Mouse (Mus musculus): Measurements from ENCODE around the gene Abca13.
"Not testable (repeated sequence)": the region's sequence is repeated elsewhere in the genome, so short reads cannot be mapped to it uniquely, and the experiment has no call there.

Abca13 gene

DNA sequence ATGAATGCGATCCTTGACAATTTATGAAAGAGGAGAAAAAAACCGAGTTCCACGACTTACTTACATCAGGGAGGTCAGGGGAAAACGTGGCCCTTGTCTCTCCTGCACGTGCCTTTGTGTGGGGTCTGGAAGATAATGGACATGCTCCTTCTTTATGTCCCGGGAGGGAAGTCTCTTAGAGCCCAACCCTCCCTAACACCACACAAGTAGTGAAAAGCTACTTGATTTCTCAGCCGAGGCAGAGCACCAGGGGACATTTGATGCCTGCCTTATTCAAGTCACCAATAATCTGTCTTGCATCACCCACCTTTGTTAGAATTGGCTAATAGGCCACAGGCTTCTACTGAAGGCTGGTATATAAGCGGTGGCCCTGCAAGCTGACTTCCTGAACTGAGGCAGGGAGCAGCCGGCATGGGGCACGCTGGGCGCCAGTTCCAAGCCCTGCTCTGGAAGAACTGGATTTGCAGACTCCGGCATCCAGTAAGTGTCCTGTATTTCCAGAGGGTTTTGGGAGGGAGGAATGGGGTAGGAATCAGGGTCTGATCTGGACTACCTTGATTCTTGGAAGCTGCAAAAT, at the start of gene Abca13:
Gene Abca13, plus strand, starts transcription at position 388 of the 577 bp plus-strand sequence.
- peak; percentile 6 for DNase-seq (ENCODE audit: low spot score)

DNA sequence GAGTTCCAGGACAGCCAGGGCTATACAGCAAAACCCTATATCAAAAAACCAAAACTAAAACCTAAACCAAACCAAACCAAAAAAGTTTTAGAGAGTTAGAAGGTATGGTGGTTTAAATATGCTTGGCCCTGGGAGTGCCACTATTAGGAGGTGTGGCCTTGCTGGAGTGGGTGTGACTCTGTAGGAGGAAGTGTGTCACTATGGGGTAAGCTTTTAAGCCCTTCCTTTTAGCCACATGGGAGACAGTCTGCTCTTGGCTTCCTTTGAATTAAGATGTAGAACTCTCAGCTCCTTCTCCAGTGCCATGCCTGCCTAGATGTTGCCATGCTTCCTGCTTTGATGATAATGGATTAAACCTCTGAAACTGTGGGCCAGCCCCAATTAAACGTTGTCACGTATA, 46.6 kb upstream of the Abca13 start:
- no peak for DNase-seq (ENCODE audit: low spot score)

DNA sequence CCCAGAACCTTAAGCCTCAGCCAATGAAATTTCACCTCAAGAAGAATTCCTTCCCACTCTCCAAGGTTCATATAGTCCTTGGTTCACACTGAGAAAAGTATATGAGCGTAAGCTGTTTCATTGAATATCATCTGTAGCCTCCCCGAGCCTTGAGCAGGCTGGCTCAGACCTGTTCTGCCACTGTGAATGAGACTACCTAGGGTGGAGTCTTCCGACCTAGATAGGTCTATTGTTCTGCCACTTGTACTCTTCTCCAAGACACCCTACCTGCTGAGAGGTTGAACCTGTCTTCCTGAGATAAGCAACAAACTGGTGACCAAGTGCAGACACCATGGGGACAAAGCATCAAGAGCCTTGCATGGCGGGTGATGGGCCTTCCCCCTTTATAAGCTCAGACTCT, 45.6 kb upstream of the Abca13 start:
- no peak for DNase-seq (ENCODE audit: low spot score)

DNA sequence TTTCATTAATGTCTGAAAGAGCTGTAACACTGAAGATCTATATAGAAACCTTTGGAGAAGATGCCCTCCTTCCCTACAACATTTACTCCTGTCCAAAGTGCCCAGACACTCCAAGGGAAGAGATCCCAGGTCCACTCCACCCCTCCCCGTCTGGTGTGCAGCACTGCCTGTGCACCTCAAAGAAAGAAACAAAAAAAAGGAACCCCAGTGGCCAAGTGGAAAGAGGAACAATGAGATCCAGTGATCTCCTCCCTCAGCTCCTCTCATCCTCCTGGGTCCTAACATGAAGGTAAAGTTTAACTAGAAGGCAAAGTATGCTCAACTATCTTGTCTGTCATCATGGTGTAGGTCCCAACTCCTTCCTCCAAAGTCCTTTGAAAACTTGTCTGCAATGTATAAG, 45.1 kb upstream of the Abca13 start:
- no peak for DNase-seq (ENCODE audit: low spot score)

DNA sequence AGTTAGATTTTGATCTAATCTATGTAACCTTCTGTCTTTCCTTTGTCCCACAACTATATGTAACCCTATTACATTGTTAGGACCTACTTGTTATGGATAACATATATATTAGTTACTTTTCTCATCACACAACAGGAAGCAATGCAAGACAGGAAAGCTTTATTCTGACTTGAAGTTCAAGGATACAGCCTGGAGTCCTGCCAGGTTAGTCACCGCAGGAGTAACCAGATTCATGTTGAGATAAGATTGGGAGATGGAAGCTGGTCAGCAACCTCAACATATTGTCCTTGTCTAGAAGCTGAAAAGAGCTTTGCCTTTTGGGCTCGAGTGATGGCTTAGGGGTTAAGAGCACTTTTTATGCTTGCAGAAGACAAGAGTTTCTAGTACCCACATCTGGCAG, 43.5 kb upstream of the Abca13 start:
- DNase-seq (ENCODE audit: low spot score), result no peak

DNA sequence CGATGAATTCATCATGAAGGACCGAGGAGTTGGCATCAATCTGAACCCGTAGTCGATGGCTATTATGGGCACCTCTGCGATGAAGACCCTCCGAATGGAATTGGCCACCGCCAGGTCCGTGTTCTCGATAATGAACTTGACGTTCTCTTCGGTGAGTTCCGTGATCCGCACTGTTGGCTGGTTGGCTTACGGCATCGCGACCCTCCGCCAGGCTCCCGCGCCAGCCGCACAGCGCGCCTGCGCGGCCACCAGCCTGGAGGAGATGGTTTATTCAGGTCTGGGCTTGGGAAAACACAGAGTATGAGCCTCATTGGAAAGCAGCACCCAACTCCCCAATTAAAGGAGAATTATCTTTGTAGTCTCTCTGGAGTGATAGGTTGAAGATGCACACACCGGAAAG, 41.3 kb upstream of the Abca13 start:
- not testable (repeated sequence) for DNase-seq (ENCODE audit: low spot score)

DNA sequence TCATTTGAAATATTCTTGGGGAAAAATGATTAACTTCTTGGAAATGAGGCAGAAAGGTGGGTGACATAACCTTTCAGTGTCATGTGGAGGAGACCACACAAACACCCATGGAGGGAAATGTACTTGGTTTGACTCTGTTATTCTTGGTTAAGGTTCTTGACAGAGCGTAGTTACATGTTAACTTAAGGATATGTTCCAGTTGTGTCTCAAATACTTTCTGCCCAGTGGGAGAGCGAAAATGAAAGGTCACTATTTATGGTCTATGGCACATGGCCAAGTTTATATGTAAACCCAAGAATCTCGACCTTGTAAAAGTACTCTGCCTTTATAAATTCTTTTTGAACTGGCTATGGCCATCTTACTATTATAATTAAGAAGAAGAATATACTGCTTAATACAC, 31.8 kb upstream of the Abca13 start:
- no peak for DNase-seq (ENCODE audit: low spot score)

DNA sequence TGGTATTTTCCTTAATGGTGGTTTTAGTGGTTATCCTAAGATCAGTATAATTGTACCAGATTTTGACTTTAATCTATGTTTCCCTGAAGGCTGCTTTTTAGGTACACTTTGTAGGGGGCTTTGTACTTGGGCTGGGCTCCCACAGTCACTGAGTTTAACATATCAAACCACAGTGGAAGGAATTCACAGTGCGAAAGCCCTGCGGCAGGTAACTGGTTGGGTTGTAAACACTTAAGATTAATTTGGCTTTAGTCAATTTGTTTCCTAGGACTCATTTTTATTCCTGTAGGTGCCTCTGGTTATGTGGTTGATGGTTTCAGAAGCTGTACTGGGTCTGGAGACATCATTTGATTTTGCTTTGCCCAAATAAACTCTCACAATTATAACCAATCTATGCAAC, 24.4 kb upstream of the Abca13 start:
- DNase-seq (ENCODE audit: low spot score), result no peak

DNA sequence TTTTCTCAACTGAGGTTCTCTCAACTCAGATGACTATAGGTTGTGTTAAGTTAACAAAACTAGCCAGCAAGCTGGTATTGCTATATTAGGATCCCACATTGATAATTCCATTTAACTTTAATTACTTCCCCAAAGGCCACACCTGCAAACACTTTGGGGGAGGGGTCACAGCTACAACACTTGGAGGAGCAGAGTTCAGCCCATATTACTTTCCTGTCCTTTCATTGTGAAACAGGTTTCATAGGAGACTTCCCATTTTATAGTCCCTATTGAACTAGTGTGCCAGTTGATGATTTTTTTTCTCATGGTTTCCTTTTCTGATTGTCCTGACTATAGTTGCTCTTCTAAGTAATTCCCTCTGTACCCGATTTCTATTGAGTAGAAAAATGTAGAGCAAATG, 10.3 kb upstream of the Abca13 start:
- no peak for DNase-seq (ENCODE audit: low spot score)

DNA sequence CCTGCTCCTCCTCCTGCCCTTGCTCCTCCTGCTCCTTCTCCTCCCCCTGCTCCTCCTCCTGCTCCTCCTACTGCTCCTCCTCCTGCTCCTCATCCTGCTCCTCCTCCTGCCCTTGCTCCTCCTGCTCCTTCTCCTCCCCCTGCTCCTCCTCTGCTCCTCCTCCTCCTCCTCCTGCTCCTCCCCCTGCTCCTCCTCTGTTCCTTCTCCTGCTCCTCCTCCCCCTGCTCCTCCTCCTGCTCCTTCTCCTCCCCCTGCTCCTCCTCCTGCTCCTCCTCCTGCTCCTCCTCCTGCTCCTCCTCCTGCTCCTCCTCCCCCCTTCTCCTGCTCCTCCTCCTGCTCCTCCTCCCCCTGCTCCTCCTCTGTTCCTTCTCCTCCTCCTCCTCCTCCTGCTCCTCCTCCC, 2.3 kb upstream of the Abca13 start:
- DNase-seq (ENCODE audit: low spot score), result not testable (repeated sequence)

DNA sequence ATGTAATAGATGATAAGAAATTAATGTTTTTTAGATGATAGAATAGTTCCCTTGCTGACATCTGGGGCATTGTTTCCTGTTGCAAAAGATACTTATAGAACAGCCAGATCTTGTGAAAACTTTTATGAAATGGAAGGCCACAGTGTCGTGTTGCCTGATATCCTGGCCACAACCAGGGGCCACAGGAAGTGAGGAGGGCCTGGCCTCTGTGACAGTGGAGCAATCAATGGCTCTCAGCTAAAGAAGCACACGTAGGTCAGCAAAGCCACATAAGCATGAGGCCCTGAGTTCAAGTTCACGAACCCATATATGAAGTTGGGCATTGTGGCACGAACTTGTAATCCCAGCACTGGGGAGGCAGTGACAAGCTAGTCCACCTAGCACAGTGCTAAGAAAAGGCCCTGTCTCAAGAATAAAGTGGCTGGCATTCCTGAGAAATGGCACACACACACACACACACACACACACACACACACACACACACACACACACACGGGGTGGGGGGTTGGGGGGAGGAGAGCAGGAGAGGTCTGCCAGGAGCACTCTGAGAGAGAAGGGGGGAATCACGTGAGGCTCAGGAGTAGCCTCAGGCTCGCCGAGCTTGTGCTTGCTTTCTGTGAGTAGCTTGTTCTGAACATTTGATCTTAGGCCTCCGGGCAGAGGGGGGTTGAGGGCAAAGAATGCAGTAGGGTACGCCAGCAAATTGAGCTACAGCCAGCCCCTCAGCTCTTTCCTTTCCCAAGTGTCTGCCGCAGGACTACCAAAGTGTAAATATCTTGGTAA, 779 bp upstream of the Abca13 start:
- peak; percentile 60 for DNase-seq (ENCODE audit: low spot score)

DNA sequence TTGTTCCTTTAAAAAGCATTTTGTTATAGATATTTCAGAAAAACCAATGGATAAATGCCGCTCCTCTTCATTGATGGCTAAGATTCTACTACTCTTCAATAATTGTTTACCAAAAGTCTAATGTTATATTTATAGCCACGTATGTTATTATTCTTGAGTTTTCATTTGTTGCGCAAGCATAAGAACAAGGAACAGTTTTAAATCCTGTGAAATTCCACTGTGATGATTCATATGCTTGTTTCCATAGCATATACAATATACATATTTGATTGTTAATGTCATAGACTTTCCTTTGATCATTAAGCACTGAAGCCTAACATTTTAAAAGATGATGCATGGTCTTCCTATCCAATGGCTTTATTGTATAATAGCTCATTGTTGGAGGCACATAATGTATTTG, 3.1 kb downstream of the Abca13 start:
- DNase-seq (ENCODE audit: low spot score), result no peak

DNA sequence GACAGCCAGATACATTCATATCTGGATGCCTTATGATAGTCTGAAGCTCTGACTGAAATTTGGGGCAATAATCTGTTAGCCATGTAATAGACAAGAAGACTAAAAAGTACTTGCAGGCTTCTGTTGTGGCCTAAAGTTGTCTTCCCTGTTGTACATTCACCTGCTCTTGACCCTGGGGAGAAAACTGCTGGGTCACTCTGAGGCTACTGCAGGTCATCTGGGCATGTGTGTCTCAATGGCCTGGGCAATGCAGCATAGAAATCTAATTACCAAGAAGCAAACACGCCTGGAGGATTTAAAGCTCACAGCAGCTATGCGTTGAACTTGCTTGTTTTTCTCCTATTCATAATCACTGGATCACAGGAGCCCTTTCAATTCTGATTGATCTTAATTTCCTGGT, 8.1 kb downstream of the Abca13 start:
- DNase-seq (ENCODE audit: low spot score), result no peak

DNA sequence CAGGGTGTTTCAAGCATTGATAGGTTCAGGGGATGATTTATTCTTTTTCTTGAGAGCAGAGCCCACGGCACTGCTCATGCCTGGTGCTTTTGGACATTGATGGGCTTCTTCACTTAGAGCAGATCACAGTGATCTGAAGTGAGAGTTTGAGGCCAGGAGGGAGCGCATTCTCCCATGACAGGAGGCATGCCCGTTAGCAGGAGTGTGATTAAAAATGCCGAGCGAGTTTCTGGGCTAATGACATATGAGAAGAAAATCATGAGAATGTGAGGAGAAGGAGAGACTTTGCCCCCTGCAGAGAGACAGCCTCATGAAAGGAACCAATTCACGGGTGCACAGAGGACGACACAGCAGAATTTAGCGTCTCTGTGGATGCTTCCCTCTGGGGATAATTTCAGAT, 19.0 kb downstream of the Abca13 start:
- no peak for DNase-seq (ENCODE audit: low spot score)

DNA sequence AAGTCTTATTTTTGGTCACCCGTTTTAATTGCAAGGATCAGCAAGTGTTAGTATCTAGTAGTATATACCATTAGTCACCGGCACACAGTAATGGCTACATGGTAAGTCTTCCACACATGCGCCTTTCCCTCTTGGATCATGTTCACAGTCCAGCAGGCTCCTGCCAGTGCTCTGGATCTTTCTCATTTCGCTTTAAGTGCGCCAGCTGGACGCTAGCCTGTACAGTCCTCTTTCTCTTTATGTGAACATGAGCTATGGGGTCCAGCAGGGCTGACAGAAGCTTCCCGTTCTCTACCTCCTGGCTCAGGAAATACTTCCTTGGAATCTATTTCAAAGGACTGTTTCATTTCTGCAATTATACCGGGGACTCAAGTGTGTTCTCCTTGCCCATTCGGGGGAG, 21.8 kb downstream of the Abca13 start:
- DNase-seq (ENCODE audit: low spot score), result no peak

DNA sequence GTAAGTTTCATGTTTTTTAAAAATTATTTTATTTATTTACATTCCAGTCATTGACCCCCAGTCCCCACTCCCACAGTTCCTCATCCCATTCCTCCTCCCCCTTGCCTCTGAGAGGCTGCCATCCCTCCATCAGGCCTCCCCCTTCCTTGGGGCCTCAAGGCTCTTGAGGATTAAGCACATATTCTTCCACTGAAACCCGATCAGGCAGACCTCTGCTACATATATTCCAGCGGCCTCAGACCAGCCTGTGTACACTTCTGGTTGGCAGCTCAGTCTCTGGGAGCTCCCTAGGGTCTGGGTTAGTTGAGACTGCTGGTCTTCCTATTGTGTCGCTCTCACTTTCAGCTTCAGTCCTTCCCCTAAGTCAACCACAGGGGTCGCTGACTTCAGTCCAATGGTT, 24.5 kb downstream of the Abca13 start:
- peak; percentile 21 for DNase-seq (ENCODE audit: low spot score)

DNA sequence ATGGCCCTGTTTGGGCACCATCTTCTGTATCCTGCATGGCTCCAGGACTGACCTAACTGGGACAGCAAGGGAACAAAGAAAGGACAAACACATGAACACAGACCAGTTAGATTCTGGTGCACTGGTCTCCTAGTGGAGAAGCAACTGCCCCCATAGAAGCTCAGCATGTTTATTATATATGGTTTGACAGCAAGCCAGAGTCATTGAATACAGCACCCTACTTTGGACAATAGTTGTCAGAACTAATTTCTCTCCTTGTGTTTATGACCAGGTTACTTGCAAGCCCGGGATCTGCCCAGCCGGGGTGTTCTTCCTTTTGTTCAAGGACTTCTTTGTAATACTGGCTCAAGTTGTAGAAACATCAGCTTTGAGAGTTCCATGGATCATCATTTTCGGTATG, 28.8 kb downstream of the Abca13 start:
- DNase-seq (ENCODE audit: low spot score), result no peak

DNA sequence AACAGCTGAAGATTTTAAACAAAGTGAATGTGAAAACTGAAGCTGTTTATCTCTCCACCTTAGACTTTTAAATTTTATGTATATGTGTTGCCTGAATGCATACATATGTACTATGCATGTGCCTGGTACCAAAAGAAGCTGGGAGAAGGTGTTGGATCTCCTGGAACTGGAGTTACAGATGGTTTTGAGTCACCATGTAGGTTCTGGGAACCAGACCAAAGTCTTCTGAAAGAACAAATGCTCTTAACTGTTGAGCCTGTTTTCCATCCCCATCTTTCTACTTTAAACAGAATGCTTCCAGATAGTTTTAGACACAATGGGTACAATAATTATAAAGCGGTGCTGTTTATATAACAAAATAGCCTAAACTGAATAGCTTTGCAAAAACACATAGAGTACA, 29.9 kb downstream of the Abca13 start:
- DNase-seq (ENCODE audit: low spot score), result no peak

DNA sequence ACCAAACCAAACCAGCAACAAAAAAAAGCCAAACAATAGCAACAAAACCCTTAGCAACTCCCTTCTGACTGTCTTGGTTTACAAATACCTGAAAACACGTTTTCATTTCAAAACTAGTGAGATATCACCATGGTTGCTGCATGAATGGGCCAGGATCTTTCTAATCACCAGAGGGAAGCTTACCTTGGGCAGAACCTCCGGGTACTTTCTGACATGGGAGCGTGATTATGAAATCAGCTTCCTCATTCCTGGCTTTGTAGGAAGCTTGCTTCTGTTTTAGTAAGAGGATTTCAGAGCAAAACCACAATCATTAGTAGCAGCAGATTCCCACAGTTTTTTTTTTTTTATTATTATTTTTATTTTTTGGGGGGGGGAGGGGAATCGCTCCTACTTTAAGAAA, 34.7 kb downstream of the Abca13 start:
- DNase-seq (ENCODE audit: low spot score), result no peak

DNA sequence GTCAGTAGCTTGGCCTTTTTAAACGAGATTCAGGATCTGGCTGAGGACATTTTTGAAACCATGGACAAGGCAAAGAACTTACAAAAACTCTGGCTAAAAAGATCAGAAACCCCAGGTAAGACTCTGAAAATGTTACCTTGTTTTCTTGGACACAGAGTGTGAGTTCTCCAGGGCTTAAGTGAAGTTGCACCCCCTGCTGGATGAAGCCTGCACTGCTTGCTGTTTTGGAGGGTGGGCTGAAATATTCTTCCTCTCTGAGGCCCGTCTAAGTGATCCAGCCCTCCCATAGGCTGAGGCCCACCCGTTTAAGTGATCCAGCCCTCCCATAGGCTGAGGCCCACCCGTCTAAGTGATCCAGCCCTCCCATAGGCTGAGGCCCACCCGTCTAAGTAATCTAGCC, 57.9 kb downstream of the Abca13 start:
- not testable (repeated sequence) for DNase-seq (ENCODE audit: low spot score)

DNA sequence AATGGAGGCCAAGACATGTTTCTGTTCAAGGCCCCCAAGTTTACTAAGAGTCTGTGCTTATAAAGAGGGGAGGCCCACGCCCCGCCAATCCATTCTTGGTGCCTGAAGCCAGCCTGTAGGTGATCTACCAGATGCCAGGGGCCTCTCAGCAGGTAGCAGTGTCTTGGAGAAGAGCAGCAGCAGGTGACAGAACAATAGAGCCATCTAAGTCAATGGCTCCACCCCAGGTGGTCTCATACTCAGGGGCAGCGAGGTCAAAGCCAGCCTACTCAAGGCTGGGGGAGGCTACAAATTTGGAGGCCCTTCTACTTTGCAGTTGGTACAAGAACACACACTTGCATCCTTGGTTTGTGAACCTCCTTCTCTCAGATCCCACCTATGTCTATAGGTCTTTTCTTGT, 71.3 kb downstream of the Abca13 start:
- DNase-seq (ENCODE audit: low spot score), result not testable (repeated sequence)

DNA sequence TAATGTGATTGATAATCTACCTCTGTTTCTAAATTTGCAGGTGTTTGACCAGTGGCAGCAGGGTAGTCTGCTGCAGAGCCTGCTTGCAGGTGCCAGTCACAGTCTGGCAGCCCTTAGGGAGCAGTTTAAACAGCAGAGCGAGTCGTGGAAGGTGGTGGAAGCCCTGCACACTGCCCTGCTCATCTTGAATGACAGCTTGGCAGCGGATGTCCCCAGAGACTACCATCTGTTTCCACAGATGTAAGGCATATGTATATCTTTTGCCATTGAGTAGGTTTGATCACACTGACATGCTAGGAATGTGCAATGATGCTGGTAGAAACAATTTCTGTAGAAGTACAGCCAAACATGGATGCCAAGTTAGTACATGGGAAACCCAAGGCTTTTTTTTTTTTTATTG, 77.3 kb downstream of the Abca13 start:
- DNase-seq (ENCODE audit: low spot score), result no peak

DNA sequence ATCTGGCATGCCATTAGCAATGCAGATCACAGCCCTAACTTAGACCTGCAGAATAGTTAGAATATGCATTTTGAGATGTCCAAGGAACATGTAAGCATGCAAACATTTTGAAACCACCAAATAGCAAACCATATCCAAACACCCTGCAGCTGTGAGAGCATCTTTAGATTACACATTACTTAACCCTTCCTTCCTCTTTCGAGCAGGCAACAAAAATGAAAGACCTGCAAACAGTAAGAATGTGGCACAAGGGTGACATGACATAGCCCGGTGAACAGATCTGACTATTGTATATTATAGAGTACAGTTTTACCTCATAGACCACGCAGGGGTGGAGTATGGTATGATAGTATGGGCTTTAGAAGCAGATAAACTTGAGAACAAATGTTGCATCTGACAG, 93.5 kb downstream of the Abca13 start:
- DNase-seq (ENCODE audit: low spot score), result no peak

DNA sequence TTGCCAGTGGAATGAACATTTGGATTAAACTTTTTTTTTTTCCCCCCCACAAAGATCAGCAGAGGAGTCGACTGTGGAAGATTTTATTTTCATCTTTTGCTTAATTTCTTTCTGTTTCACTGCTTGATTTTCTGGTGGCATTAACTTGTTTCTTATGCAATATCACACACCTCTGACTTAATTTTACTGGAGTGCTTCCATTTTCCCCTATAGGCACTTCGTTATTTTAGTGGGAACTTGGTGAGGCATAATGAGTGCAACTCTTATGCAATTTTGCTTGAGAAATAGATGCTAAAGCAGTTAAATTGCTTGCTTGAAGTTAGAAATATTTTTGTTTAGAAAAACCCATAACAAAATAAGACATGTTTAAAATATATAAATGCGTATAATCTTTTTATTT, 94.0 kb downstream of the Abca13 start:
- DNase-seq (ENCODE audit: low spot score), result no peak

Measured in embryo, embryonic 10 days (tissue).